Mouse (Mus musculus) c-Kit-negative CD71-positive TER-119-positive erythroid progenitor cells, embryonic 14.5 days (primary cell): ENCODE measurements around the gene Cept1.
"Not testable (repeated sequence)": the region's sequence is repeated elsewhere in the genome, so short reads cannot be mapped to it uniquely, and the experiment has no call there.

Experiments
- DNase-seq: peaks from one replicate; pipeline ENCODE4 v3.0.0-alpha.2; 2013; ENCODE audit warnings: low read depth, low spot score

Gene Cept1

GRCm38 (mm10) chr3:106547171-106547923, at the start of gene Cept1, which contains the start of gene Dram2:
Gene Cept1 (minus strand): TSS chr3:106547802.
Gene Dram2 (plus strand): TSS chr3:106547798.
- peak; percentile 89 for DNase-seq

- not testable (repeated sequence) for DNase-seq
Measured at GRCm38 (mm10) chr3:106593631-106594030, 46.0 kb upstream of the Cept1 start.

GRCm38 (mm10) chr3:106579296-106579695, 31.7 kb upstream of the Cept1 start:
- no peak for DNase-seq

GRCm38 (mm10) chr3:106573191-106573590, 25.6 kb upstream of the Cept1 start:
- DNase-seq = no peak

GRCm38 (mm10) chr3:106565876-106566275, 18.3 kb upstream of the Cept1 start:
- no peak for DNase-seq

GRCm38 (mm10) chr3:106558271-106558670, 10.7 kb upstream of the Cept1 start:
- DNase-seq = no peak

- DNase-seq = no peak
Measured at GRCm38 (mm10) chr3:106555743-106556250, 8.2 kb upstream of the Cept1 start.

- no peak for DNase-seq
Measured at GRCm38 (mm10) chr3:106553411-106553810, 5.8 kb upstream of the Cept1 start.

- no peak for DNase-seq
Measured at GRCm38 (mm10) chr3:106548971-106549370, 1.4 kb upstream of the Cept1 start.

GRCm38 (mm10) chr3:106547924-106548539, 430 bp upstream of the Cept1 start:
- DNase-seq = peak; percentile 22

- no peak for DNase-seq
Measured at GRCm38 (mm10) chr3:106544721-106545316, 2.8 kb downstream of the Cept1 start.

GRCm38 (mm10) chr3:106533277-106533676, 14.3 kb downstream of the Cept1 start:
- DNase-seq = no peak

- no peak for DNase-seq
Measured at GRCm38 (mm10) chr3:106528032-106528431, 19.6 kb downstream of the Cept1 start.

GRCm38 (mm10) chr3:106526411-106526810, 21.2 kb downstream of the Cept1 start:
- DNase-seq = no peak

GRCm38 (mm10) chr3:106522730-106523129, 24.9 kb downstream of the Cept1 start:
- no peak for DNase-seq

GRCm38 (mm10) chr3:106515016-106515415, 32.6 kb downstream of the Cept1 start:
- DNase-seq = no peak

- DNase-seq = no peak
Measured at GRCm38 (mm10) chr3:106510669-106511068, 36.9 kb downstream of the Cept1 start.

- no peak for DNase-seq
Measured at GRCm38 (mm10) chr3:106502892-106503291, 44.7 kb downstream of the Cept1 start.

- DNase-seq = no peak
Measured at GRCm38 (mm10) chr3:106500510-106500909, 47.1 kb downstream of the Cept1 start.

GRCm38 (mm10) chr3:106496996-106497395, 50.6 kb downstream of the Cept1 start:
- no peak for DNase-seq

- DNase-seq = no peak
Measured at GRCm38 (mm10) chr3:106496045-106496721, 51.4 kb downstream of the Cept1 start.
